12 mouse cellular contexts compared by ENCODE assay signal in the genomic region with DNA sequence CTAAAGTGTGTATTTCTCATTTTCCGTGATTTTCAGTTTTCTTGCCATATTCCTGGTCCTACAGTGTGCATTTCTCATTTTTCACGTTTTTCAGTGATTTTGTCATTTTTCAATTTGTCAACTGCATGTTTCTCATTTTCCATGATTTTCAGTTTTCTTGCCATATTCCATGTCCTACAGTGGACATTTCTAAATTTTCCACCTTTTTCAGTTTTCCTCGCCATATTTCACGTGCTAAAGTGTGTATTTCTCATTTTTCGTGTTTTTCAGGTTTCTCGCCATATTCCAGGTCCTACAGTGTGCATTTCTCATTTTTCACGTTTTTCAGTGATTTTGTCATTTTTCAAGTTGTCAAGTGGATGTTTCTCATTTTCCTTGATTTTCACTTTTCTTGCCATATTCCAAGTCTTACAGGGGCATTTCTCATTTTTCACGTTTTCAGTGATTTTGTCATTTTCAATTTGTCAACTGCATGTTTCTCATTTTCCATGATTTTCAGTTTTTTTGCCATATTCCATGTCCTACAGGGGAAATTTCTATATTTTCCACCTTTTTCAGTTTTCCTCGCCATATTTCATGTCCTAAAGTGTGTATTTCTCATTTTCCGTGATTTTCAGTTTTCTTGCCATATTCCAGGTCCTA. TPM values are rescaled to one million over a fixed set of nuclear protein-coding genes. Genes with fewer than 3 reads are reported as not detected.
DNase-seq lines count a peak whose midpoint lies in the region; ATAC-seq and TF ChIP-seq lines count a peak whose summit lies in the region.
"Not testable (repeated sequence)": the region's sequence is repeated elsewhere in the genome, so short reads cannot be mapped to it uniquely, and the experiment has no call there.
"Had no signal": no experiment of that assay in that cellular context is flagged by ENCODE, and none has a peak within 500 bp of the region (broad histone marks: within the 10 kb centered on the region; RNA-seq: fewer than 3 reads in every experiment).

No protein-coding gene starts in this region.

- H3K4me1 ChIP-seq in forebrain, embryonic 14.5 days (ENCODE audit: control insufficient read depth, insufficient read depth, low read length); hindbrain, embryonic 13.5 days (replicated peaks); limb, embryonic 11.5 days (ENCODE audit: control insufficient read depth, insufficient read depth, low read length); midbrain, embryonic 10.5 days: not testable (repeated sequence)

- not testable (repeated sequence) for H3K4me3 ChIP-seq in forebrain, embryonic 14.5 days (ENCODE audit: low read depth, low read length); hindbrain, embryonic 13.5 days; limb, embryonic 11.5 days (ENCODE audit: low read depth, low read length); midbrain, embryonic 10.5 days

- POLR2A ChIA-PET in Patski (lab: Charles Lee), result not testable (repeated sequence)

- CTCF ChIA-PET in Patski (lab: Charles Lee), result not testable (repeated sequence)

- peak; percentile 74 for DNase-seq in 3134 (ENCODE audit: extremely low read depth, insufficient read length, low spot score)
- peak; percentile 100 for DNase-seq in Patski (ENCODE audit: low read depth, low spot score)
- DNase-seq in embryo, embryonic 10.5 days (ENCODE audit: low spot score), result peak; percentile 94
- peak; percentile 80 for DNase-seq in forebrain, embryonic 14.5 days (ENCODE audit: low spot score)
- peak; percentile 83 for DNase-seq in limb, embryonic 11.5 days (ENCODE audit: low spot score)
- peak; percentile 95 for DNase-seq in midbrain, embryonic 10.5 days (ENCODE audit: low spot score)
- peak; percentile 34 for DNase-seq in retina, postnatal 7 days (ENCODE audit: low read depth, low spot score)

- not testable (repeated sequence) for H3K4me2 ChIP-seq in forebrain, embryonic 14.5 days (ENCODE audit: low read length); hindbrain, embryonic 13.5 days; limb, embryonic 11.5 days (ENCODE audit: low read depth, severe bottlenecking)

- not testable (repeated sequence) for H3K27me3 ChIP-seq in Patski; forebrain, embryonic 14.5 days (replicated peaks; ENCODE audit: control insufficient read depth, insufficient read depth, low read length); hindbrain, embryonic 13.5 days; limb, embryonic 11.5 days (ENCODE audit: control insufficient read depth, insufficient read depth, low read length); midbrain, embryonic 10.5 days (ENCODE audit: low read depth, poor library complexity, severe bottlenecking)

- 71% methylated on average over 2 of the region's 10 CpGs for WGBS in forebrain, embryonic 14.5 days
- WGBS in hindbrain, embryonic 13.5 days, result 63% methylated on average over 2 of the region's 10 CpGs
- WGBS in limb, embryonic 11.5 days, result 69% methylated on average over 2 of the region's 10 CpGs
- 60% methylated on average over 2 of the region's 10 CpGs for WGBS in midbrain, embryonic 10.5 days

- H3K9ac ChIP-seq in forebrain, embryonic 14.5 days (ENCODE audit: low read length); hindbrain, embryonic 13.5 days; limb, embryonic 11.5 days (ENCODE audit: low read length): not testable (repeated sequence)

- H3K36me3 ChIP-seq in forebrain, embryonic 14.5 days (ENCODE audit: control insufficient read depth, insufficient read depth, low read length); hindbrain, embryonic 13.5 days; limb, embryonic 11.5 days (ENCODE audit: control insufficient read depth, insufficient read depth, low read length); midbrain, embryonic 10.5 days: not testable (repeated sequence)

- not testable (repeated sequence) for H3K27ac ChIP-seq in forebrain, embryonic 14.5 days (ENCODE audit: low read depth, low read length); hindbrain, embryonic 13.5 days; limb, embryonic 11.5 days (replicated peaks; ENCODE audit: low read depth, low read length); midbrain, embryonic 10.5 days (replicated peaks)

- ATAC-seq in Patski; forebrain, embryonic 14.5 days; limb, embryonic 11.5 days (ENCODE audit: insufficient number of reproducible peaks, low FRiP score, low TSS enrichment, low read depth): not testable (repeated sequence)
- ATAC-seq in hindbrain, embryonic 13.5 days (ENCODE audit: low FRiP score), result peak; percentile 43; the same call in 1 of the 2 replicates

- in situ Hi-C loops in Patski (cut with MboI; ENCODE audit: low pct_unique_long_range_greater_than_20kb), result not testable (repeated sequence)

- TF ChIP-seq CTCF in Patski (IDR thresholded peaks at IDR 0.05), result not testable (repeated sequence)

- not testable (repeated sequence) for H3K9me3 ChIP-seq in forebrain, embryonic 14.5 days (replicated peaks; ENCODE audit: control insufficient read depth, low read length); hindbrain, embryonic 13.5 days; limb, embryonic 11.5 days (ENCODE audit: control insufficient read depth, low read length); midbrain, embryonic 10.5 days (replicated peaks)

RNA-seq across cellular contexts. Expression of a gene that starts 3.6 kb away (rescaled TPM):
- polyA plus RNA-seq in Patski (2021), result not detected
- not detected in 2 replicates for polyA plus RNA-seq in forebrain, embryonic 14.5 days (2014; fragmentation: Nextera tagmentation; extraction: Ambion mirVana)
- not detected in 2 replicates for polyA plus RNA-seq in hindbrain, embryonic 13.5 days (2015; fragmentation: Nextera tagmentation; extraction: Ambion mirVana)
- polyA plus RNA-seq in limb, embryonic 11.5 days (2014; fragmentation: Nextera tagmentation; extraction: Ambion mirVana), result not detected in 2 replicates
- not detected in 2 replicates for polyA plus RNA-seq in midbrain, embryonic 10.5 days (2016; fragmentation: Nextera tagmentation; extraction: Ambion mirVana)
- polyA plus RNA-seq: liver, embryonic 13.5 days; neural tube, embryonic 14.5 days; stomach, embryonic 15.5 days had no signal

RNA-seq across cellular contexts. Expression of a gene that starts 5.6 kb away (rescaled TPM):
- polyA plus RNA-seq in Patski (2021), result not detected
- not detected in 2 replicates for polyA plus RNA-seq in forebrain, embryonic 14.5 days (2014; fragmentation: Nextera tagmentation; extraction: Ambion mirVana)
- 1.5 and 2.0 TPM in 2 replicates for polyA plus RNA-seq in hindbrain, embryonic 13.5 days (2015; fragmentation: Nextera tagmentation; extraction: Ambion mirVana)
- polyA plus RNA-seq in limb, embryonic 11.5 days (2014; fragmentation: Nextera tagmentation; extraction: Ambion mirVana), result not detected in 2 replicates
- polyA plus RNA-seq in midbrain, embryonic 10.5 days (2016; fragmentation: Nextera tagmentation; extraction: Ambion mirVana), result 0.40 TPM in 1 of 2 replicates, not detected in the other
- polyA plus RNA-seq: liver, embryonic 13.5 days; neural tube, embryonic 14.5 days; stomach, embryonic 15.5 days had no signal

RNA-seq across cellular contexts. Expression of a gene that starts 5.9 kb away (rescaled TPM):
- not detected for polyA plus RNA-seq in Patski (2021)
- polyA plus RNA-seq in forebrain, embryonic 14.5 days (2014; fragmentation: Nextera tagmentation; extraction: Ambion mirVana), result not detected in 2 replicates
- not detected in 2 replicates for polyA plus RNA-seq in hindbrain, embryonic 13.5 days (2015; fragmentation: Nextera tagmentation; extraction: Ambion mirVana)
- not detected in 2 replicates for polyA plus RNA-seq in limb, embryonic 11.5 days (2014; fragmentation: Nextera tagmentation; extraction: Ambion mirVana)
- not detected in 2 replicates for polyA plus RNA-seq in midbrain, embryonic 10.5 days (2016; fragmentation: Nextera tagmentation; extraction: Ambion mirVana)
- polyA plus RNA-seq: liver, embryonic 13.5 days; neural tube, embryonic 14.5 days; stomach, embryonic 15.5 days had no signal

RNA-seq across cellular contexts. Expression of a gene that starts 7.5 kb away (rescaled TPM):
- polyA plus RNA-seq in Patski (2021), result not detected
- not detected in 2 replicates for polyA plus RNA-seq in forebrain, embryonic 14.5 days (2014; fragmentation: Nextera tagmentation; extraction: Ambion mirVana)
- polyA plus RNA-seq in hindbrain, embryonic 13.5 days (2015; fragmentation: Nextera tagmentation; extraction: Ambion mirVana), result 1.7 and 2.0 TPM in 2 replicates
- polyA plus RNA-seq in limb, embryonic 11.5 days (2014; fragmentation: Nextera tagmentation; extraction: Ambion mirVana), result not detected in 2 replicates
- polyA plus RNA-seq in midbrain, embryonic 10.5 days (2016; fragmentation: Nextera tagmentation; extraction: Ambion mirVana), result not detected in 2 replicates
- polyA plus RNA-seq: activated CD4-positive, CD25-positive, alpha-beta regulatory T cell, adult 4 months; liver, embryonic 13.5 days; neural tube, embryonic 14.5 days; stomach, embryonic 15.5 days had no signal

RNA-seq across cellular contexts. Expression of a gene that starts 13.6 kb away (rescaled TPM):
- polyA plus RNA-seq in Patski (2021), result not detected
- polyA plus RNA-seq in forebrain, embryonic 14.5 days (2014; fragmentation: Nextera tagmentation; extraction: Ambion mirVana), result not detected in 2 replicates
- polyA plus RNA-seq in hindbrain, embryonic 13.5 days (2015; fragmentation: Nextera tagmentation; extraction: Ambion mirVana), result 0.75 and 0.81 TPM in 2 replicates
- polyA plus RNA-seq in limb, embryonic 11.5 days (2014; fragmentation: Nextera tagmentation; extraction: Ambion mirVana), result not detected in 2 replicates
- not detected in 2 replicates for polyA plus RNA-seq in midbrain, embryonic 10.5 days (2016; fragmentation: Nextera tagmentation; extraction: Ambion mirVana)
- polyA plus RNA-seq: liver, embryonic 13.5 days; stomach, embryonic 15.5 days had no signal

Comparison
In these comparisons a context has a peak if more than half of its experiments do, and no peak if none do; other contexts are left out.
1. DNase-seq: peak in every context shown above with its lines; median percentile 100 in Patski; 95 in midbrain, embryonic 10.5 days; 94 in embryo, embryonic 10.5 days; 83 in limb, embryonic 11.5 days; 80 in forebrain, embryonic 14.5 days; 74 in 3134; 34 in retina, postnatal 7 days.